Mouse (Mus musculus) heart, postnatal 0 days (tissue): ENCODE data around the gene Vdr. TPM values are rescaled to one million over a fixed set of nuclear protein-coding genes. Genes with fewer than 3 reads are reported as not detected.
A peak's percentile ranks its signal among the peaks of the same experiment; 100 is the strongest.

ENCODE experiments used
- ATAC-seq: fragments of 200-750 bp; cut with Nextera tagmentation; 2 replicates; pipeline ENCODE4 v1.8.0; 2017; ENCODE audit warnings: low read depth, moderate number of reproducible peaks, moderate library complexity; ENCODE audit not compliant: insufficient read depth
- DNase-seq: peaks from one replicate; pipeline ENCODE4 v3.0.0-alpha.2; 2016; ENCODE audit warnings: low spot score
- H3K27ac ChIP-seq: fragments of 300-500 bp; sonication (generic); 2 replicates; pipeline ENCODE4 v1.5.1; 2014; ENCODE audit warnings: low read depth, mild to moderate bottlenecking
- H3K27me3 ChIP-seq: fragments of 300-500 bp; sonication (generic); 2 replicates; pipeline ENCODE4 v1.6.1; 2014; ENCODE audit warnings: low read length, mixed read lengths; ENCODE audit not compliant: control insufficient read depth, insufficient read depth
- H3K36me3 ChIP-seq: fragments of 300-500 bp; sonication (generic); replicated peaks from 2 replicates; pipeline ENCODE4 v1.6.1; 2014; ENCODE audit warnings: low read length, mixed read lengths; ENCODE audit not compliant: control insufficient read depth, insufficient read depth
- H3K4me1 ChIP-seq: fragments of 300-500 bp; sonication (generic); 2 replicates; pipeline ENCODE4 v1.6.1; 2014; ENCODE audit warnings: antibody characterized with exemption; ENCODE audit not compliant: control insufficient read depth, insufficient read depth
- H3K4me2 ChIP-seq: fragments of 300-500 bp; sonication (generic); 2 replicates; pipeline ENCODE4 v1.6.1; 2014; ENCODE audit warnings: low read depth, mild to moderate bottlenecking, low read length, moderate library complexity
- H3K4me3 ChIP-seq: fragments of 300-500 bp; sonication (generic); 2 replicates; pipeline ENCODE4 v1.5.1; 2014; ENCODE audit warnings: low read depth, low read length
- H3K9ac ChIP-seq: fragments of 300-500 bp; sonication (generic); replicated peaks from 2 replicates; pipeline ENCODE4 v1.6.1; 2014; ENCODE audit warnings: low read depth, low read length, mixed read lengths
- H3K9me3 ChIP-seq: fragments of 300-500 bp; sonication (generic); replicated peaks from 2 replicates; pipeline ENCODE4 v1.6.1; 2016; ENCODE audit warnings: low read length; ENCODE audit not compliant: control insufficient read depth
- CTCF ChIP-seq: IDR thresholded peaks from 2 replicates; pipeline ENCODE4 v1.5.1; 2016; ENCODE audit warnings: antibody characterized with exemption, control low read depth, low read depth
- EP300 ChIP-seq: IDR thresholded peaks from 2 replicates; pipeline ENCODE4 v1.6.1; 2016; ENCODE audit warnings: antibody characterized with exemption, low read depth
- WGBS: fragments of 180-500 bp; shearing (Covaris S2); extraction: QIAGEN DNeasy Blood & Tissue Kit; methylation state at CpG from one replicate; pipeline ENCODE4 v1.1.7; 2014; 5-methylcytosine and 5-hydroxymethylcytosine counted together
- polyA plus RNA-seq: library from polyadenylated mRNA; unstranded; fragments of >200 nt; fragmentation: Nextera tagmentation; extraction: Ambion mirVana; gene quantifications from 2 replicates; pipeline ENCODE4 v1.2.1, GENCODE M21; 2015
- total RNA-seq: library from RNA; depleted of rRNA; stranded (reverse); fragments of >200 nt; gene quantifications from 2 replicates; pipeline ENCODE4 v1.2.3, GENCODE M21; 2014; ENCODE audit warnings: low replicate concordance

Vdr gene
- total and polyA plus RNA-seq, 2 experiments from 2014 or later, result 0.15 to 2.6 TPM

DNA sequence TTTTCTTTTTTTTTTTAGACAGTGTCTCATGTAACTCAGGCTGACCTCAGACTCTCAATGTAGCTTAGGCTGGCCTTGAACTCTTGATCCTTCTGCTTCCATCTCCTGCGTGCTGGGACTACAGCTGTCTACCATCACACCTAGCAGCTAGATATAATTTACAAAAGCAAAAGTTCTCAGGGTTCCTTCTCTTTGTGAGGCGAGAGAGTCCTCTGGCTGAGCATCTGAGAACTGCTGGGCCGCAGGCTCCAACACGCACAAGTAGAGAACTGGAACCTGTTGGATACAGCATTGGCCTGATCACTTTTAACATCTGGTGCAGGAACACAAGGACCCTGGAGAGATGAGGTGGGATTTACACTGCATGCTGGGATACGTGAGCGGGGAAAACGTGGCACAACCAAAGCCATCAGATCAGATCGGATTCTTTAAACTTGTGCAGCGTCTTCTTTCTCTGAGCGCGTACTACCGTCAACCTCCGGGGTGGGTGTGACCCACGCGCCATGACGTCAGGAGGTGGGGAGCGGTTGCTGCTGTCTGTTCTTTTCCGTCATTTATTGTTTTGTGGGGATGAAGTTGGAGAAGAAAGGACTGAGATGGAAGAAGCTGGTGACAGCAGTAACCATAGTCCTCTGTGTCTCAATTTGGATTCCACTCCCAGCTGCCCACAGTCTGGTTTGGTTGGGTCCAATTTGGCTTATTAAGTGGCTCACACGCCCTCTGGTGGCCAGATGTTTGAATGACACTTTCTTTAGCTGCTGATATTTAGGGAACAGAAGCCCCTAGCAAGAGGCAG, 61.1 kb downstream of the Vdr start:
- H3K9me3 ChIP-seq, result no peaks in the 10 kb centered on the region
- TF ChIP-seq EP300, result no peak
- peak; percentile 86 for TF ChIP-seq CTCF
- no peaks in the 10 kb centered on the region for H3K27me3 ChIP-seq
- ATAC-seq (peak; percentile 81), DNase-seq (peak; percentile 78)
- H3K27ac ChIP-seq, result 0 out of 2 replicates have a peak overlapping the region, but pooled peaks have one; percentile 5
- peak overlapping the region; percentile 63 for H3K4me2 ChIP-seq
- H3K9ac ChIP-seq, result peak overlapping the region; percentile 33; the same call in 1 of the 2 replicates
- H3K4me1 ChIP-seq, result no peaks in the 10 kb centered on the region
- no peaks in the 10 kb centered on the region for H3K36me3 ChIP-seq
- peak overlapping the region; percentile 22 for H3K4me3 ChIP-seq
- WGBS, result 6% methylated on average over 19 of the region's 19 CpGs

DNA sequence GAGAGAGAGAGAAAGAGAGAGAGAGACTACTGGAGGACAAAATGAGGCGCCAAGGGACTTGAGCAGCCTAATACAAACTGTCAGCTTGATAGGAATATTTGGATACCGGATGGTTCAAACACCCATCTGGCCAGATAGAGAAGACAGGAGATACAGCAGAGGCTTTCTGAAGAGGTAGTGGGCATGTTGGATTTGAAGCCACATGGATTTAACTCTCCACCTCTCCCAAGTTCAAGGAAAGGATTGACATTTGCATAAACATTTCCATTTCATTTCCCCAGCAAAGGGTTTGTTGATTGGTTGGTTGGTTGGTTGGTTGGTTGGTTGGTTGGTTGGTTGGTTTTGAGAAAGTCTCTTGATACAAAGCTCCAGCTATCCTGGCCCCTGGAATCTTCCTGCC, 62.6 kb downstream of the Vdr start:
- no peak overlapping the region for H3K4me3 ChIP-seq
- WGBS, result 86% methylated on average over 2 of the region's 2 CpGs
- TF ChIP-seq EP300, result no peak
- TF ChIP-seq CTCF, result no peak
- no peak for DNase-seq
- no peaks in the 10 kb centered on the region for H3K36me3 ChIP-seq
- H3K9ac ChIP-seq, result no peak overlapping the region
- no peaks in the 10 kb centered on the region for H3K9me3 ChIP-seq
- no peaks in the 10 kb centered on the region for H3K4me1 ChIP-seq
- no peak overlapping the region for H3K27ac ChIP-seq
- ATAC-seq, result no peak
- no peak overlapping the region for H3K4me2 ChIP-seq
- no peaks in the 10 kb centered on the region for H3K27me3 ChIP-seq

DNA sequence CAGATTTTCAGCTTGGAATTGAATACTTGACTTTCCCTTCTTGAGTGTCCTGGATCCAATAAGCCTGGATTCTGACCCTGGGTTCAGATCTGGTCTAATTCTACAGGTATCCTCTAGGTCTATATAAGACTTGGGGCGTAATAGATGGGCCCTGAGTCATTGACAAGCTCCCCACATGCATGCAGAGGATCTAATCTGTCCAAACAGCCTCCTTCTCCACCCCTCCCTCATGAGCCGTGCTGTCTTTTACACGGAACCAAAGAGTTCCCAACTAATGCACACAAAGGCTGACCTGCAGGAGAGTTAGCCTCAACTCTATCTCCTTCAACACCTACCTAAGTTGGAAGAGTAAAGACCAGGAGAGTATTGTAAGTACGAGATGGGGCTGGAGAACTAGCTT, 63.1 kb downstream of the Vdr start:
- no peaks in the 10 kb centered on the region for H3K27me3 ChIP-seq
- TF ChIP-seq EP300, result no peak
- TF ChIP-seq CTCF, result no peak
- DNase-seq, result no peak
- H3K4me3 ChIP-seq, result no peak overlapping the region
- no peaks in the 10 kb centered on the region for H3K36me3 ChIP-seq
- H3K9ac ChIP-seq, result no peak overlapping the region
- WGBS, result 83% methylated on average over 4 of the region's 4 CpGs
- ATAC-seq, result no peak
- H3K4me2 ChIP-seq, result no peak overlapping the region
- H3K27ac ChIP-seq, result no peak overlapping the region
- no peaks in the 10 kb centered on the region for H3K4me1 ChIP-seq
- H3K9me3 ChIP-seq, result no peaks in the 10 kb centered on the region

DNA sequence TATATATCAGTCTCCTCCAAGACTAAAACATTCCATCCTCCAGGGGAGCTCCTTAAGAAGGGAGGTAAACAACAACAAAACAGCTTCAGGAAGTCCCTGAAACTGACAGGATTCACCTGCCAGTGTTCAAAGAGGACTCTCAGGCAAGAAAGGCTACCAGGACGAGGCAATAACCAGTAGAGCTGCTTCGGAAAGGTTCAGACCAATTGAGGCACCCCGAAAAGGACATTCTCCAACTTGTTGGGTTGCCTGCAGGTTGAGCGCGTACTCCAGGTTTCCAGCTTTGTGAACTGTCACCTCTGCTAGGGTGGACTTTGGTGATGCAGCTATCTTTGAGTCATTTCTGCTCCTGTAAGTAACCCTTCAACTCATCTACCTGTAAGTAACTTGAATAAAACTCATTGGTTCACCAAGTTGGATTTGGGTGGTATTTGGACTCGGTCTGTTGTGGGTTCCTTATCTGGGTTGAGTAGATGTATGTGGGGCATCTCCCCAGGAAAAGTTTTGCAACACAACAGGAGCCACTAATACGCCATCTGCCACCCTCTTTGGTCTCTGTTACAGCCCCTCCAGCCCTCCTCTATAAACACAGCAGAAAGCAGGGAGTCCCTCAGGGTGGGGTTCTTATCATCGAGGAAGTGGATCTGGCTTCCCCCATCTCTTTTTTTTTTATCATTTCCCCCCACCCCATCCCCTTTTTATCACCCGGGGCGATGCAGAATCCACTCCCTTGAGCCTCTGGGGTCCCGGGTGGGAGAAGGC, 64.1 kb downstream of the Vdr start:
- no peak overlapping the region for H3K27ac ChIP-seq
- H3K4me3 ChIP-seq, result no peak overlapping the region
- no peaks in the 10 kb centered on the region for H3K9me3 ChIP-seq
- H3K27me3 ChIP-seq, result no peaks in the 10 kb centered on the region
- H3K36me3 ChIP-seq, result no peaks in the 10 kb centered on the region
- no peaks in the 10 kb centered on the region for H3K4me1 ChIP-seq
- WGBS, result 77% methylated on average over 11 of the region's 11 CpGs
- no peak overlapping the region for H3K9ac ChIP-seq
- H3K4me2 ChIP-seq, result no peak overlapping the region
- TF ChIP-seq EP300 (no peak), CTCF (no peak)
- DNase-seq, result no peak
- no peak for ATAC-seq

DNA sequence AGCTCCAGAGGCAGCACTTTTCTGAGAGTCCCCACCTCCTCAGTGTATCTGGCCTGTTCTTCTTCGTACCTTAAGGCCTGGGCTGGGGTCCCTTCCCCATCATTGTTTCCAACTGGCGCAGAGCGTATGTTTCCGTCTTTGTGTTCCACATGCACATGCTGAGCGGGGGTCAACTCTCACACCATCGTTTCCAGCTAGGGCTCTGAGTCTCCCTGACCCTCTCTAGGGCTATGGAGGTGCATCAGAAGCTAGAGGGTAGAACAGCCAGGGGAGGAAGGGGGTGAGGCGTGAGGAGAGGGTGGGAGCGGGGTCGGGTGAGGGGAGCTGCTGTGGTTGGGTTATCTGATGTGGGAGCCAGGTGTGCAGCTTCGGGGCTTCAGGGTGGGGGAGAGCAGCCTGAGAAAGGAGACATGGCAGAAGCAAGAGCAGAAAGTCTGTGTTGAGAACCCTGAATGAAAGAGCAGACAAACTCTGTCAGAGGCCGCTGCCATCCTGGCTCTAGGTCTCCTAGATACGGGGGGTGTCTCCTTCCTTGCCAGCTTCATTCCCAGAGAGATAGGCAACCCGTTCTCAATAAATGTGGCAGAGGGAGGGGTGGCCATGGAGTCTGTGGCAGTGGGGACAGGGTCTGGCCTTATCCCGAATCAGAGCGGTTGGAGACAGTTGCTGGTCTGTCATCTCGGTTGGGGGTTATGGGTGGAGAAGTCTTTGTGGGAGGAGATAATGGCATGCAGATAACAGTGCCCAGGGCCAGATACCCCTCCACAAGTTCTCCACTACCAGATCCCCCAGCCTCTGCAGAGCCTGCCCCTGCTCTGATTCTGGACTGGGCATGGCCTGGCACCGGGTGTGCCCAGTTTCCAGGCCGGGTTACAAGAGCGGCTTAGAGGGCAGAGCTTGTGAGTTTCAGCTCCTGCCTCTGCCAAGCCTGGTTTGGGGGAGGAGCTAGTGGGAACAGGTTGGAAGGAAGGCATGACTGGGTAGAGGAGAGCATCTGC, 66.1 kb downstream of the Vdr start, which contains the start of gene Hdac7:
TSS of gene Hdac7 (minus strand) at position 466 of the 998 bp plus-strand sequence.
- Histone ChIP-seq H3K36me3 (no peaks in the 10 kb centered on the region), H3K9me3 (no peaks in the 10 kb centered on the region), H3K4me1 (peaks cover 15% of the 10 kb centered on the region), H3K4me2 (peak within 1 kb of the TSS; percentile 17; the same call in 1 of the 2 replicates), H3K9ac (no peak within 1 kb of the TSS), H3K27me3 (no peaks in the 10 kb centered on the region), H3K4me3 (peak within 1 kb of the TSS; percentile 27; the same call in 1 of the 2 replicates), H3K27ac (peak within 1 kb of the TSS; percentile 23; the same call in 1 of the 2 replicates)
- no peak for ATAC-seq
- DNase-seq, result no peak
- WGBS, result 65% methylated on average over 19 of the region's 19 CpGs
- TF ChIP-seq EP300 (no peak), CTCF (no peak)
